Mouse (Mus musculus) hindbrain, embryonic 10.5 days (tissue): ENCODE measurements at regions not wholly inside any gene's neighbourhood (a gene's known extent, or its start where the extent isn't known, plus 50 kb on each side); places are given as distances from the start of the nearest gene placed in this dataset.
A peak's percentile ranks its signal among the peaks of the same experiment; 100 is the strongest.

Experiments
- DNase-seq: peaks from one replicate; pipeline ENCODE4 v3.0.0-alpha.2; 2017; ENCODE audit warnings: low spot score
- H3K27ac ChIP-seq: fragments of 300-500 bp; sonication (generic); 2 replicates; pipeline ENCODE4 v1.5.1; 2016; ENCODE audit warnings: mild to moderate bottlenecking, moderate library complexity
- H3K27me3 ChIP-seq: fragments of 300-500 bp; sonication (generic); 2 replicates; pipeline ENCODE4 v1.6.1; 2016; ENCODE audit warnings: mild to moderate bottlenecking; ENCODE audit not compliant: poor library complexity, insufficient read depth, severe bottlenecking
- H3K36me3 ChIP-seq: fragments of 300-500 bp; sonication (generic); 2 replicates; pipeline ENCODE4 v1.6.1; 2016; ENCODE audit warnings: mild to moderate bottlenecking, moderate library complexity
- H3K4me1 ChIP-seq: fragments of 300-500 bp; sonication (generic); replicated peaks from 2 replicates; pipeline ENCODE4 v1.6.1; 2016; ENCODE audit warnings: mild to moderate bottlenecking
- H3K4me3 ChIP-seq: fragments of 300-500 bp; sonication (generic); 2 replicates; pipeline ENCODE4 v1.5.1; 2016; ENCODE audit warnings: mild to moderate bottlenecking, moderate library complexity
- H3K9me3 ChIP-seq: fragments of 300-500 bp; sonication (generic); 2 replicates; pipeline ENCODE4 v1.6.1; 2016; ENCODE audit warnings: mild to moderate bottlenecking, moderate library complexity
- whole genome bisulfite sequencing: fragments of 180-500 bp; shearing (Covaris S2); methylation state at CpG from one replicate; pipeline ENCODE4 v1.1.7; 2016; 5-methylcytosine and 5-hydroxymethylcytosine counted together

- no peaks in the 10 kb centered on the region for H3K9me3 ChIP-seq
- H3K36me3 ChIP-seq, result no peaks in the 10 kb centered on the region
- H3K27me3 ChIP-seq, result no peaks in the 10 kb centered on the region
- no peak overlapping the region for H3K4me3 ChIP-seq
- WGBS, result 75% methylated on average over 2 of the region's 2 CpGs
- no peaks in the 10 kb centered on the region for H3K4me1 ChIP-seq
- DNase-seq, result no peak
- H3K27ac ChIP-seq, result no peak overlapping the region
Measured at GRCm38 (mm10) chr15:65646470-65646869, 631.8 kb upstream of the Gm21961 start.

GRCm38 (mm10) chr15:65639484-65639883 is 624.8 kb upstream of the Gm21961 start:
- Histone ChIP-seq H3K9me3 (no peaks in the 10 kb centered on the region), H3K4me1 (no peaks in the 10 kb centered on the region), H3K36me3 (no peaks in the 10 kb centered on the region), H3K27me3 (no peaks in the 10 kb centered on the region), H3K27ac (no peak overlapping the region), H3K4me3 (no peak overlapping the region)
- 67% methylated on average over 2 of the region's 2 CpGs for WGBS
- DNase-seq, result no peak

GRCm38 (mm10) chr15:65637520-65638184 is 622.9 kb upstream of the Gm21961 start:
- Histone ChIP-seq H3K27ac (no peak overlapping the region), H3K9me3 (no peaks in the 10 kb centered on the region), H3K4me1 (no peaks in the 10 kb centered on the region), H3K27me3 (no peaks in the 10 kb centered on the region), H3K36me3 (no peaks in the 10 kb centered on the region), H3K4me3 (no peak overlapping the region)
- WGBS, result 48% methylated on average over 6 of the region's 6 CpGs
- DNase-seq, result peak; percentile 26

GRCm38 (mm10) chr15:65632440-65632839 is 617.7 kb upstream of the Gm21961 start:
- H3K4me3 ChIP-seq, result no peak overlapping the region
- no peaks in the 10 kb centered on the region for H3K4me1 ChIP-seq
- no peak for DNase-seq
- no peaks in the 10 kb centered on the region for H3K36me3 ChIP-seq
- whole genome bisulfite sequencing, result 83% methylated on average over 5 of the region's 5 CpGs
- H3K9me3 ChIP-seq, result no peaks in the 10 kb centered on the region
- H3K27me3 ChIP-seq, result no peaks in the 10 kb centered on the region
- no peak overlapping the region for H3K27ac ChIP-seq

GRCm38 (mm10) chr15:65630476-65630875 is 615.8 kb upstream of the Gm21961 start:
- Histone ChIP-seq H3K27me3 (no peaks in the 10 kb centered on the region), H3K4me1 (no peaks in the 10 kb centered on the region), H3K27ac (no peak overlapping the region), H3K4me3 (no peak overlapping the region), H3K9me3 (no peaks in the 10 kb centered on the region), H3K36me3 (no peaks in the 10 kb centered on the region)
- DNase-seq, result no peak
- WGBS, result 76% methylated on average over 1 of the region's 1 CpGs

- no peaks in the 10 kb centered on the region for H3K9me3 ChIP-seq
- WGBS, result 80% methylated on average over 2 of the region's 2 CpGs
- H3K27ac ChIP-seq, result no peak overlapping the region
Measured at GRCm38 (mm10) chr15:65592718-65593477, 578.2 kb upstream of the Gm21961 start.

GRCm38 (mm10) chr15:65585566-65585965 is 570.9 kb upstream of the Gm21961 start:
- H3K27ac ChIP-seq, result no peak overlapping the region
- H3K27me3 ChIP-seq, result no peaks in the 10 kb centered on the region
- H3K4me3 ChIP-seq, result no peak overlapping the region
- H3K4me1 ChIP-seq, result no peaks in the 10 kb centered on the region
- no peaks in the 10 kb centered on the region for H3K9me3 ChIP-seq
- H3K36me3 ChIP-seq, result no peaks in the 10 kb centered on the region
- whole genome bisulfite sequencing, result 90% methylated on average over 2 of the region's 2 CpGs
- DNase-seq, result no peak

More at GRCm38 (mm10) chr15:65592718-65593477, 578.2 kb upstream of the Gm21961 start:
- no peak for DNase-seq
- no peak overlapping the region for H3K4me3 ChIP-seq
- H3K36me3 ChIP-seq, result no peaks in the 10 kb centered on the region
- H3K4me1 ChIP-seq, result no peaks in the 10 kb centered on the region
- H3K27me3 ChIP-seq, result no peaks in the 10 kb centered on the region

GRCm38 (mm10) chr15:65579353-65579752 is 564.6 kb upstream of the Gm21961 start:
- Histone ChIP-seq H3K4me1 (no peaks in the 10 kb centered on the region), H3K36me3 (no peaks in the 10 kb centered on the region), H3K27ac (no peak overlapping the region), H3K4me3 (no peak overlapping the region), H3K27me3 (no peaks in the 10 kb centered on the region), H3K9me3 (no peaks in the 10 kb centered on the region)
- no peak for DNase-seq
- 89% methylated on average over 1 of the region's 1 CpGs for WGBS

GRCm38 (mm10) chr15:65567931-65568330 is 553.2 kb upstream of the Gm21961 start:
- Histone ChIP-seq H3K27ac (no peak overlapping the region), H3K4me3 (no peak overlapping the region), H3K27me3 (no peaks in the 10 kb centered on the region), H3K36me3 (no peaks in the 10 kb centered on the region), H3K4me1 (no peaks in the 10 kb centered on the region), H3K9me3 (no peaks in the 10 kb centered on the region)
- no peak for DNase-seq
- WGBS, result 82% methylated on average over 2 of the region's 2 CpGs

- H3K27me3 ChIP-seq, result no peaks in the 10 kb centered on the region
- H3K27ac ChIP-seq, result no peak overlapping the region
- H3K4me1 ChIP-seq, result no peaks in the 10 kb centered on the region
- whole genome bisulfite sequencing, result 83% methylated on average over 8 of the region's 8 CpGs
- no peak for DNase-seq
- no peak overlapping the region for H3K4me3 ChIP-seq
- H3K9me3 ChIP-seq, result no peaks in the 10 kb centered on the region
- H3K36me3 ChIP-seq, result no peaks in the 10 kb centered on the region
Measured at GRCm38 (mm10) chr15:65557846-65558835, 543.4 kb upstream of the Gm21961 start.

- Histone ChIP-seq H3K27ac (no peak overlapping the region), H3K27me3 (no peaks in the 10 kb centered on the region), H3K9me3 (no peaks in the 10 kb centered on the region), H3K4me3 (no peak overlapping the region), H3K4me1 (no peaks in the 10 kb centered on the region), H3K36me3 (no peaks in the 10 kb centered on the region)
- 91% methylated on average over 2 of the region's 2 CpGs for WGBS
- DNase-seq, result no peak
Measured at GRCm38 (mm10) chr15:65549046-65549445, 534.3 kb upstream of the Gm21961 start.

GRCm38 (mm10) chr15:65535606-65536005 is 520.9 kb upstream of the Gm21961 start:
- no peak for DNase-seq
- Histone ChIP-seq H3K27ac (no peak overlapping the region), H3K4me1 (no peaks in the 10 kb centered on the region), H3K4me3 (no peak overlapping the region), H3K27me3 (no peaks in the 10 kb centered on the region), H3K9me3 (no peaks in the 10 kb centered on the region), H3K36me3 (no peaks in the 10 kb centered on the region)
- 87% methylated on average over 3 of the region's 3 CpGs for WGBS
